Mouse (Mus musculus) neural tube, embryonic 12.5 days (tissue): ENCODE data around the gene Cldn4. TPM values are rescaled to one million over a fixed set of nuclear protein-coding genes. Genes with fewer than 3 reads are reported as not detected.
"Not testable (repeated sequence)": the region's sequence is repeated elsewhere in the genome, so short reads cannot be mapped to it uniquely, and the experiment has no call there.

Source experiments
- ATAC-seq: fragments of 200-750 bp; cut with Nextera tagmentation; 2 replicates; pipeline ENCODE4 v1.8.0; 2017; ENCODE audit warnings: low read depth, mild to moderate bottlenecking, moderate TSS enrichment, moderate library complexity; ENCODE audit not compliant: low FRiP score
- H3K27ac ChIP-seq: fragments of 300-500 bp; sonication (generic); 2 replicates; pipeline ENCODE4 v1.5.1; 2016
- H3K27me3 ChIP-seq: fragments of 300-500 bp; sonication (generic); replicated peaks from 2 replicates; pipeline ENCODE4 v1.6.1; 2016; ENCODE audit warnings: mild to moderate bottlenecking
- H3K36me3 ChIP-seq: fragments of 300-500 bp; sonication (generic); 2 replicates; pipeline ENCODE4 v1.6.1; 2016; ENCODE audit warnings: mild to moderate bottlenecking
- H3K4me1 ChIP-seq: fragments of 300-500 bp; sonication (generic); 2 replicates; pipeline ENCODE4 v1.6.1; 2016
- H3K4me2 ChIP-seq: fragments of 300-500 bp; sonication (generic); replicated peaks from 2 replicates; pipeline ENCODE4 v1.6.1; 2016; ENCODE audit warnings: mild to moderate bottlenecking
- H3K4me3 ChIP-seq: fragments of 300-500 bp; sonication (generic); 2 replicates; pipeline ENCODE4 v1.5.1; 2016
- H3K9ac ChIP-seq: fragments of 300-500 bp; sonication (generic); 2 replicates; pipeline ENCODE4 v1.6.1; 2016; ENCODE audit warnings: mild to moderate bottlenecking
- H3K9me3 ChIP-seq: fragments of 300-500 bp; sonication (generic); 2 replicates; pipeline ENCODE4 v1.6.1; 2016; ENCODE audit warnings: mild to moderate bottlenecking
- whole genome bisulfite sequencing: fragments of 180-500 bp; shearing (Covaris S2); methylation state at CpG from one replicate; pipeline ENCODE4 v1.1.7; 2016; 5-methylcytosine and 5-hydroxymethylcytosine counted together
- polyA plus RNA-seq: library from polyadenylated mRNA; unstranded; fragments of >200 nt; fragmentation: Nextera tagmentation; extraction: Ambion mirVana; gene quantifications from 2 replicates; pipeline ENCODE4 v1.2.1, GENCODE M21; 2016

Gene Cldn4
- polyA plus RNA-seq, 1 experiment from 2014 or later: 2.1 TPM

GRCm38 (mm10) chr5:134974921-134975320 is 28.2 kb upstream of the Cldn4 start:
- Histone ChIP-seq H3K27ac (no peak overlapping the region), H3K9ac (no peak overlapping the region), H3K4me3 (no peak overlapping the region), H3K27me3 (no peaks in the 10 kb centered on the region), H3K4me2 (no peak overlapping the region), H3K9me3 (no peaks in the 10 kb centered on the region), H3K36me3 (no peaks in the 10 kb centered on the region), H3K4me1 (no peaks in the 10 kb centered on the region)
- ATAC-seq: no peak
- 68% methylated on average over 2 of the region's 2 CpGs for WGBS

- Histone ChIP-seq H3K27me3 (no peaks in the 10 kb centered on the region), H3K4me3 (no peak overlapping the region), H3K27ac (no peak overlapping the region), H3K4me1 (no peaks in the 10 kb centered on the region), H3K4me2 (no peak overlapping the region), H3K9me3 (no peaks in the 10 kb centered on the region), H3K9ac (no peak overlapping the region), H3K36me3 (no peaks in the 10 kb centered on the region)
- no peak for ATAC-seq
- 69% methylated on average over 7 of the region's 7 CpGs for WGBS
These were observed 27.6 kb upstream of the Cldn4 start for GRCm38 (mm10) chr5:134974294-134974693.

GRCm38 (mm10) chr5:134973526-134973925 is 26.8 kb upstream of the Cldn4 start:
- no peaks in the 10 kb centered on the region for H3K9me3 ChIP-seq
- no peak overlapping the region for H3K4me2 ChIP-seq
- H3K27ac ChIP-seq: no peak overlapping the region
- no peak for ATAC-seq
- H3K4me3 ChIP-seq: no peak overlapping the region
- no peaks in the 10 kb centered on the region for H3K27me3 ChIP-seq
- H3K36me3 ChIP-seq: no peaks in the 10 kb centered on the region
- no peaks in the 10 kb centered on the region for H3K4me1 ChIP-seq
- H3K9ac ChIP-seq: no peak overlapping the region
- WGBS: 85% methylated on average over 7 of the region's 7 CpGs

DNA sequence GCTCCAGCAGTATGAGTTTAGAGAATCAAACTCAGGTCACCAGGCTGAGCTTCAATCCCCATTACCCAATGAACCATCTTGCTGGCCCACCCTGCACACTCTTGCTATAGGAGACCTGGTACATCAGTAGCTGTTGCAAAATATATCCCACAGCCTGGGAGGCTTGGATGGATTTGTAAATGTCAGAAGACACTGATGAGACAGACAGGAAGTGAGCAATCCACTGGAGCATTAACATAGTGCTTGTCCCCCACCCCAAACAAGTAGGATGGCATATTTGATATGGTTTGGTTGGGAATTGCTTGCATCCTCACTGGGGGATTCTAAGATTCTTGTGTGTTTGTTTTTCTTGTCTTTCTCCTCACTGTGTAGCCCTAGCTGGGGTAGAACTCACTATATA is 26.3 kb upstream of the Cldn4 start:
- no peak for ATAC-seq
- Histone ChIP-seq H3K4me1 (no peaks in the 10 kb centered on the region), H3K4me3 (no peak overlapping the region), H3K27ac (no peak overlapping the region), H3K27me3 (no peaks in the 10 kb centered on the region), H3K9ac (no peak overlapping the region), H3K9me3 (no peaks in the 10 kb centered on the region), H3K4me2 (no peak overlapping the region), H3K36me3 (no peaks in the 10 kb centered on the region)

DNA sequence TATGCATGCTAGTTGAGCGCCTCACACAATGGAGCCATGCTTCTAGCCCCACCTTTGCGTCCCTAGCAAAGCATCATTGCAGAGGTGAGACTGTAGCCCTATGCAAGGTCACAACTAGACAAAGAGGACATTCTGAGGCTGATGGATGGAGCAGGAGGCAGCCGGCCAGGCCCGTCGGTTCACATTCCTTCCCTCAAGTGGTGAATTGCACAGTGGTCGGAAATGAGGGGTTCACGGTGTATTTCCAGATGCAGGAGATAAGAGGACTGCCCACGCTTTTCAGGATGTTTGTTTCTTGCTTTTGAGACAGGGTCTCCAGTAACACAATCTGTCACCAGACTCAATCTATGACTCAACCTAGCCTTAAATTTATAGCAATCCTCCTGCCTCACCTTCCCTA is 23.9 kb upstream of the Cldn4 start:
- no peak overlapping the region for H3K27ac ChIP-seq
- H3K4me1 ChIP-seq: no peaks in the 10 kb centered on the region; the same call in 1 of the 2 replicates
- no peak overlapping the region for H3K4me2 ChIP-seq
- no peak for ATAC-seq
- H3K36me3 ChIP-seq: no peaks in the 10 kb centered on the region
- no peak overlapping the region for H3K4me3 ChIP-seq
- WGBS: 85% methylated on average over 8 of the region's 8 CpGs
- no peaks in the 10 kb centered on the region for H3K9me3 ChIP-seq
- H3K9ac ChIP-seq: no peak overlapping the region
- H3K27me3 ChIP-seq: peaks cover 6% of the 10 kb centered on the region; the same call in 1 of the 2 replicates

GRCm38 (mm10) chr5:134967164-134967944 is 20.6 kb upstream of the Cldn4 start:
- H3K27me3 ChIP-seq: peaks cover 6% of the 10 kb centered on the region; the same call in 1 of the 2 replicates
- H3K4me3 ChIP-seq: no peak overlapping the region
- no peak overlapping the region for H3K4me2 ChIP-seq
- no peak overlapping the region for H3K27ac ChIP-seq
- H3K36me3 ChIP-seq: no peaks in the 10 kb centered on the region
- no peak overlapping the region for H3K9ac ChIP-seq
- H3K9me3 ChIP-seq: no peaks in the 10 kb centered on the region
- WGBS: 73% methylated on average over 20 of the region's 20 CpGs
- ATAC-seq: no peak
- no peaks in the 10 kb centered on the region; the same call in 1 of the 2 replicates for H3K4me1 ChIP-seq

GRCm38 (mm10) chr5:134965852-134966821 is 19.4 kb upstream of the Cldn4 start:
- Histone ChIP-seq H3K4me1 (no peaks in the 10 kb centered on the region; the same call in 1 of the 2 replicates), H3K27me3 (peaks cover 6% of the 10 kb centered on the region; the same call in 1 of the 2 replicates), H3K4me2 (peak overlapping the region; percentile 51), H3K36me3 (no peaks in the 10 kb centered on the region), H3K4me3 (peak overlapping the region; percentile 9; the same call in 1 of the 2 replicates), H3K9ac (no peak overlapping the region), H3K27ac (no peak overlapping the region), H3K9me3 (no peaks in the 10 kb centered on the region)
- peak; percentile 33; the same call in 1 of the 2 replicates for ATAC-seq
- WGBS: 4% methylated on average over 33 of the region's 33 CpGs

- no peak for ATAC-seq
- no peak overlapping the region for H3K4me3 ChIP-seq
- H3K4me1 ChIP-seq: no peaks in the 10 kb centered on the region; the same call in 1 of the 2 replicates
- H3K9me3 ChIP-seq: no peaks in the 10 kb centered on the region
- H3K4me2 ChIP-seq: peak overlapping the region; percentile 51
- peaks cover 6% of the 10 kb centered on the region; the same call in 1 of the 2 replicates for H3K27me3 ChIP-seq
- no peak overlapping the region for H3K27ac ChIP-seq
- H3K9ac ChIP-seq: no peak overlapping the region
- no peaks in the 10 kb centered on the region for H3K36me3 ChIP-seq
- WGBS: 3% methylated on average over 10 of the region's 10 CpGs
These were observed 18.7 kb upstream of the Cldn4 start for GRCm38 (mm10) chr5:134965473-134965851.

- H3K9me3 ChIP-seq, H3K27me3 ChIP-seq, H3K27ac ChIP-seq, ATAC-seq, H3K9ac ChIP-seq, H3K4me1 ChIP-seq, H3K4me2 ChIP-seq, H3K36me3 ChIP-seq, H3K4me3 ChIP-seq: not testable (repeated sequence)
These were observed 17.9 kb upstream of the Cldn4 start for GRCm38 (mm10) chr5:134964655-134965054.

GRCm38 (mm10) chr5:134963546-134963945 is 16.8 kb upstream of the Cldn4 start:
- 30% methylated on average over 5 of the region's 5 CpGs for WGBS

GRCm38 (mm10) chr5:134961519-134961918 is 14.8 kb upstream of the Cldn4 start:
- 94% methylated on average over 2 of the region's 2 CpGs for WGBS
- Histone ChIP-seq H3K9ac (no peak overlapping the region), H3K27ac (no peak overlapping the region), H3K4me3 (no peak overlapping the region), H3K27me3 (no peaks in the 10 kb centered on the region), H3K4me1 (no peaks in the 10 kb centered on the region; the same call in 1 of the 2 replicates), H3K4me2 (no peak overlapping the region), H3K36me3 (no peaks in the 10 kb centered on the region), H3K9me3 (no peaks in the 10 kb centered on the region)
- no peak for ATAC-seq

More at GRCm38 (mm10) chr5:134963546-134963945, 16.8 kb upstream of the Cldn4 start:
- no peak overlapping the region for H3K9ac ChIP-seq
- H3K4me3 ChIP-seq: no peak overlapping the region
- H3K27me3 ChIP-seq: peaks cover 6% of the 10 kb centered on the region; the same call in 1 of the 2 replicates
- H3K27ac ChIP-seq: no peak overlapping the region
- H3K4me2 ChIP-seq: no peak overlapping the region
- H3K36me3 ChIP-seq: no peaks in the 10 kb centered on the region
- no peaks in the 10 kb centered on the region for H3K9me3 ChIP-seq
- H3K4me1 ChIP-seq: no peaks in the 10 kb centered on the region; the same call in 1 of the 2 replicates
- no peak for ATAC-seq

GRCm38 (mm10) chr5:134960430-134960829 is 13.7 kb upstream of the Cldn4 start:
- H3K9me3 ChIP-seq: no peaks in the 10 kb centered on the region
- no peaks in the 10 kb centered on the region for H3K4me1 ChIP-seq
- no peak for ATAC-seq
- no peak overlapping the region for H3K9ac ChIP-seq
- H3K27me3 ChIP-seq: no peaks in the 10 kb centered on the region
- no peak overlapping the region for H3K27ac ChIP-seq
- H3K36me3 ChIP-seq: no peaks in the 10 kb centered on the region
- no peak overlapping the region for H3K4me3 ChIP-seq
- WGBS: 61% methylated on average over 2 of the region's 2 CpGs
- no peak overlapping the region for H3K4me2 ChIP-seq
